Mouse (Mus musculus) thymus, adult 2 months (tissue): ENCODE data around the gene Ccl3.

Experiments used
- CTCF ChIP-seq: fragments of 200-500 bp; IDR thresholded peaks from 2 replicates; pipeline ENCODE4 v1.5.1; 2012; ENCODE audit warnings: mild to moderate bottlenecking, control low read depth, low read length, moderate library complexity, borderline replicate concordance; ENCODE audit not compliant: control insufficient read depth, poor library complexity, insufficient read depth; ENCODE audit errors: extremely low read depth
- POLR2A ChIP-seq: fragments of 200-500 bp; IDR thresholded peaks from 2 replicates; pipeline ENCODE4 v1.6.1; 2012; ENCODE audit warnings: mild to moderate bottlenecking, low read length, control low read depth, moderate library complexity; ENCODE audit not compliant: control insufficient read depth, poor library complexity, insufficient read depth; ENCODE audit errors: extremely low read depth

DNA sequence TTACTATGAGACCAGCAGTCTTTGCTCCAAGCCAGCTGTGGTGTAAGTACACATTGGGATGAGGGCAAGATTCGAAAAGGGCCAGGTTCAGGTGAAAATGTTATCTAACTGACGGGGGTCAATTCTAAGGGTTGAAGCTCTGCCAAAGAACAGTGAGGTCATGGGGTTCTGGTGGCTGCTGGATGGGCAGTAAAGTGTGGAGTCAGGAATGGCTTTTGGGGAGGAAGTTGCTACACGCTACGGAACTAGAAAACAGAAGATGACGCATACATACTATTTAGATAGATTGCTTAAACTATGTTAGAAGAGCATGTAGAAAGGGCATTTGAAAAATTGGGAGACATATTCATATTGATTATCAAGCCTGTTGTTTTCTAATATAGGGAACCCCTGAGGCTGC, 14.4 kb upstream of the Ccl3 start:
- no peak for TF ChIP-seq CTCF
- TF ChIP-seq POLR2A = no peak
